Mouse (Mus musculus): Measurements from ENCODE around the gene Sesn2. TPM values are rescaled to one million over a fixed set of nuclear protein-coding genes. Genes with fewer than 3 reads are reported as not detected.
"Not testable (repeated sequence)": the region's sequence is repeated elsewhere in the genome, so short reads cannot be mapped to it uniquely, and the experiment has no call there.

Sesn2 gene
- polyA plus RNA-seq, 1 experiment: 19.4 TPM

- Histone ChIP-seq H3K4me1 (ENCODE audit: control insufficient read depth, insufficient read depth, low read length) (peaks cover 2% of the 10 kb centered on the region), H3K27ac (ENCODE audit: control insufficient read depth, insufficient read depth, low read depth, low read length) (0 out of 2 replicates have a peak overlapping the region, but pooled peaks have one; percentile 17), H3K4me3 (ENCODE audit: control insufficient read depth, low read depth, low read length) (no peak overlapping the region), H3K36me3 (ENCODE audit: control insufficient read depth, insufficient read depth, low read length) (no peaks in the 10 kb centered on the region; the same call in 1 of the 2 replicates), H3K27me3 (ENCODE audit: control insufficient read depth, insufficient read depth, low read length) (no peaks in the 10 kb centered on the region)
- TF ChIP-seq CTCF (IDR thresholded peaks at IDR 0.05; ENCODE audit: control insufficient read depth, insufficient read depth, insufficient replicate concordance, low read depth, low read length) (no peak), POLR2A (IDR thresholded peaks at IDR 0.05; ENCODE audit: control insufficient read depth, low read depth, low read length) (no peak)
Observed at GRCm38 (mm10) chr4:132488976-132489375, 21.3 kb downstream of the Sesn2 start.

GRCm38 (mm10) chr4:132488521-132488920, 21.8 kb downstream of the Sesn2 start:
- H3K4me1 ChIP-seq (ENCODE audit: control insufficient read depth, insufficient read depth, low read length): peaks cover 2% of the 10 kb centered on the region
- no peak overlapping the region for H3K4me3 ChIP-seq (ENCODE audit: control insufficient read depth, low read depth, low read length)
- H3K27me3 ChIP-seq (ENCODE audit: control insufficient read depth, insufficient read depth, low read length): no peaks in the 10 kb centered on the region
- H3K27ac ChIP-seq (ENCODE audit: control insufficient read depth, insufficient read depth, low read depth, low read length): 0 out of 2 replicates have a peak overlapping the region, but pooled peaks have one; percentile 5
- no peaks in the 10 kb centered on the region for H3K36me3 ChIP-seq (ENCODE audit: control insufficient read depth, insufficient read depth, low read length)
- TF ChIP-seq CTCF (IDR thresholded peaks at IDR 0.05; ENCODE audit: control insufficient read depth, insufficient read depth, insufficient replicate concordance, low read depth, low read length) (no peak), POLR2A (IDR thresholded peaks at IDR 0.05; ENCODE audit: control insufficient read depth, low read depth, low read length) (no peak)

GRCm38 (mm10) chr4:132484820-132485219, 25.5 kb downstream of the Sesn2 start:
- TF ChIP-seq POLR2A (IDR thresholded peaks at IDR 0.05; ENCODE audit: control insufficient read depth, low read depth, low read length) (no peak), CTCF (IDR thresholded peaks at IDR 0.05; ENCODE audit: control insufficient read depth, insufficient read depth, insufficient replicate concordance, low read depth, low read length) (no peak)
- H3K27me3 ChIP-seq (ENCODE audit: control insufficient read depth, insufficient read depth, low read length): no peaks in the 10 kb centered on the region
- no peak overlapping the region for H3K27ac ChIP-seq (ENCODE audit: control insufficient read depth, insufficient read depth, low read depth, low read length)
- H3K4me1 ChIP-seq (ENCODE audit: control insufficient read depth, insufficient read depth, low read length): no peaks in the 10 kb centered on the region
- no peak overlapping the region for H3K4me3 ChIP-seq (ENCODE audit: control insufficient read depth, low read depth, low read length)
- H3K36me3 ChIP-seq (ENCODE audit: control insufficient read depth, insufficient read depth, low read length): no peaks in the 10 kb centered on the region

- Histone ChIP-seq H3K4me1 (ENCODE audit: control insufficient read depth, insufficient read depth, low read length) (no peaks in the 10 kb centered on the region), H3K27me3 (ENCODE audit: control insufficient read depth, insufficient read depth, low read length) (no peaks in the 10 kb centered on the region), H3K36me3 (ENCODE audit: control insufficient read depth, insufficient read depth, low read length) (no peaks in the 10 kb centered on the region), H3K4me3 (ENCODE audit: control insufficient read depth, low read depth, low read length) (no peak overlapping the region), H3K27ac (ENCODE audit: control insufficient read depth, insufficient read depth, low read depth, low read length) (no peak overlapping the region)
- no peak for TF ChIP-seq CTCF (IDR thresholded peaks at IDR 0.05; ENCODE audit: control insufficient read depth, insufficient read depth, insufficient replicate concordance, low read depth, low read length)
- no peak for TF ChIP-seq POLR2A (IDR thresholded peaks at IDR 0.05; ENCODE audit: control insufficient read depth, low read depth, low read length)
Observed at GRCm38 (mm10) chr4:132484231-132484630, 26.1 kb downstream of the Sesn2 start.

GRCm38 (mm10) chr4:132482956-132483608, 27.2 kb downstream of the Sesn2 start:
- TF ChIP-seq POLR2A (IDR thresholded peaks at IDR 0.05; ENCODE audit: control insufficient read depth, low read depth, low read length) (no peak), CTCF (IDR thresholded peaks at IDR 0.05; ENCODE audit: control insufficient read depth, insufficient read depth, insufficient replicate concordance, low read depth, low read length) (no peak)
- no peak overlapping the region for H3K4me3 ChIP-seq (ENCODE audit: control insufficient read depth, low read depth, low read length)
- no peaks in the 10 kb centered on the region for H3K27me3 ChIP-seq (ENCODE audit: control insufficient read depth, insufficient read depth, low read length)
- H3K36me3 ChIP-seq (ENCODE audit: control insufficient read depth, insufficient read depth, low read length): no peaks in the 10 kb centered on the region
- H3K27ac ChIP-seq (ENCODE audit: control insufficient read depth, insufficient read depth, low read depth, low read length): no peak overlapping the region
- H3K4me1 ChIP-seq (ENCODE audit: control insufficient read depth, insufficient read depth, low read length): no peaks in the 10 kb centered on the region

GRCm38 (mm10) chr4:132482104-132482503, 28.2 kb downstream of the Sesn2 start:
- not testable (repeated sequence) for H3K36me3 ChIP-seq (ENCODE audit: control insufficient read depth, insufficient read depth, low read length); H3K27ac ChIP-seq (ENCODE audit: control insufficient read depth, insufficient read depth, low read depth, low read length); H3K27me3 ChIP-seq (ENCODE audit: control insufficient read depth, insufficient read depth, low read length); H3K4me1 ChIP-seq (ENCODE audit: control insufficient read depth, insufficient read depth, low read length); H3K4me3 ChIP-seq (ENCODE audit: control insufficient read depth, low read depth, low read length)

GRCm38 (mm10) chr4:132477833-132478232, 32.5 kb downstream of the Sesn2 start:
- no peak overlapping the region for H3K4me3 ChIP-seq (ENCODE audit: control insufficient read depth, low read depth, low read length)
- H3K27ac ChIP-seq (ENCODE audit: control insufficient read depth, insufficient read depth, low read depth, low read length): no peak overlapping the region
- TF ChIP-seq POLR2A (IDR thresholded peaks at IDR 0.05; ENCODE audit: control insufficient read depth, low read depth, low read length): no peak
- no peak for TF ChIP-seq CTCF (IDR thresholded peaks at IDR 0.05; ENCODE audit: control insufficient read depth, insufficient read depth, insufficient replicate concordance, low read depth, low read length)
- no peaks in the 10 kb centered on the region; the same call in 1 of the 2 replicates for H3K4me1 ChIP-seq (ENCODE audit: control insufficient read depth, insufficient read depth, low read length)
- no peaks in the 10 kb centered on the region for H3K27me3 ChIP-seq (ENCODE audit: control insufficient read depth, insufficient read depth, low read length)
- H3K36me3 ChIP-seq (ENCODE audit: control insufficient read depth, insufficient read depth, low read length): no peaks in the 10 kb centered on the region

Measured in testis, adult 2 months (tissue).